Mouse (Mus musculus) CD8-positive naive resting alpha-beta T cell, adult 2 months (primary cell): ENCODE results near the gene Mapk8ip1.
A peak's percentile ranks its signal among the peaks of the same experiment; 100 is the strongest.

Experiments
- DNase-seq, 2 experiments: peaks; one replicate each; pipeline ENCODE4 v3.0.0; 2022; ENCODE audit warnings: low read depth in 2 of 2, low spot score in 2 of 2

Mapk8ip1 gene

DNA sequence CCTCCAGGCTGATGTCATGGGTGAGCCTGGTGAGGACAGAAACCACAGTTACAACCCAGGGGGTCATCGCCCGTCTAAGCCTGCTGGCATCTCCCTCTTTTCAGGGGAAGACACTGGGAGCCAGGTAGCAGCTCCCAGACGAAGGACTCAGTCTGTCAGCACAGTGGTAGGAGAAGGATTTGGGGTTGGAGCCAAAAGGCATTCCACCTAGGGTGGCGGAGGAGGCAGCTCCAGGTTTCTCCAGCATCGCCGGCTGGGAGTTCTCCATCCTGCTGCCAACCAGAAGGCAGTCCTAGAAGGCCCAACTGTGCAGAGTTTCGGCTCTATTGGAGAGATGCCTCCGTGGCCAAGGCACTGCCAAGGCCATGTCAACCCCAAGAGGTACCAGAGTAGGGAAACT lies 9.9 kb downstream of the Mapk8ip1 start:
- DNase-seq: no peak

DNA sequence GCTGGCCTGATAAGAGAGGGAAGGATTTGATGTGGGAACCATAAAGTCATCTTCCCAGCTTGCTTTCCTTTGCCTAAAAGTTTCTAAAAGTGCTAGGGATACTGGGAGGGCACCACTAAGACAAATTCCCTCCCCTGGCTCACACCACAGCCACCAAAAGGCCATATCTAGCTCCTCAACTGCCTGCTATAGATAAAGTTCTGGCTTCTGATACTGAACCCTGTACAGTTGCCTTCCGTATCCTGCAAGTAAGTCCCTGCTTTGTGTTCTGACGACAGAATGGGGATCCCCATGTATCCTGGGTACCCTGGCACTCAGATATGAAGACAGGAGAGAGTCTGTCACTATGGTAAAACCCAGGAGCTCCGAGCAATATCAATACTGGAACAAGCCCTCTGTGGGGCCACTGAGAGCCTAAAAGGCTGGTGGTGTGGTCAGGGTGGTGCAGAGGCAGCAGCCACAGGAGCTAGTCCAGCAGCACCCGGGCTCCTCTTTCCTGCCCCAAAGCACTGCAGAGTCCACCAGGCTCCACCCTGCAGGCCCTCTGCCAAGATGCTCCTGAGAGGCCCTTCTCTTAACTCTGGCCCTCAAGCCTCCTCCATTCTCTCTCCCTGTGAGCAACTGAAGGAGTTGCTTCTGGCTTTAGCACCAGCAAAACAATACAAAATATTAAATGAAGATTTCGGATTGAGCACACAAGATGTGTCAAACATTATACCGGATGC lies 10.7 kb downstream of the Mapk8ip1 start:
- no peak for DNase-seq

DNA sequence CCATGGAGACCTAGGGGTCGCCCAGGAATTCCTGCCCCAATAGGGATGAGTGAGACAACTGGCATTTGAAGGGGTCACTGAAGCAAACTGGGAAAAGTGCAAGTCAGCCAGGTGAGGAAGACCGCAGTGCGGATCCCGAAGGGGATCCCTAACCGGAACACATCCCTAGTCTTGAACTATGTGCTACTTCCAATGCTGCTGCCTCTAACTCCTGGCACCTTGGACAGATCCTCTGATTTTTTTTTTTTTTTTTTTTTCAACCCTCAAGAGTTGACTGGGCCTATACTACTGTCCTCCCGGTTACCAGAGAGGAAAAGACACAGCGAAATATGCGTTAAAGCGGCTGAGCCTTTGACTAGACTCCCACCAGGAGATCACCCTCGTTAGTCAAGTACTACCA lies 11.4 kb downstream of the Mapk8ip1 start:
- no peak for DNase-seq

DNA sequence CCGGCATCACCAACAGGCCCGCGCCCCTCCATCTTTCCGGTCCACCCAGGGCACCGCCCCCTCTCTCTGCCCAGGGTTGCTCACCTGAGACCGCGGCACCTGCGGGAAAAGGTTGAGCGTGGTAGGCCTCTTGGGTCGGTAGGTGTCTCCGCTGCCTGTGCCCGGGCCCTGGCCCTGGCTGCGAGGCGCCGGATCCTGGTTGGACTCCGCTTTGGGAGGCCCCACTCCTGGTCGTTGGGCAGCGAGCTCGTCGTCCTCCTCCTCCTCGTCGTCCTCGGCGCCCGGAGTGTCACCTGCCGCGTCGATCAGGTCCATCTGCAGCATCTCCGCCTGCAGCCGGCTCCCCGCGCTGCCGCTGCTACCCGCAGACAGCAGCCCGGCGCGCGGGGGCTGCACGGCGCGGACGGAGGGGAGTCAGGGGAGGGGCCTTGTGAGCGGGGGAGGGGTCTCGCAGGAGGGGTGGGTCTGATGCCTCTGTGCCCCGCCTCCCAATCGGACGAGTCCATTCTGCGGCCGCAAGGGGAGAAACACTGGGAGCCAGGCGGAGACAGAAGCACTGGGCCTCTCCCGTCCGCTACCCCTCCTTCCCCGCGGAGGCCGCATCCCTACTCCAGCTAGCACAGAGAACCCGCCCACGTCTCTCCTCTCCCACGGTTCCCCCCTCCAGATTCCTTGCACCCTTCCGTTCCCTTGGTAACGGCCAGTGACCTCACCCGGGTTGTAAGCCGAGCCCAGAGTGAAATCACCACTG lies 12.0 kb downstream of the Mapk8ip1 start:
- DNase-seq: peak in 1 of 2 experiments; percentile 22

DNA sequence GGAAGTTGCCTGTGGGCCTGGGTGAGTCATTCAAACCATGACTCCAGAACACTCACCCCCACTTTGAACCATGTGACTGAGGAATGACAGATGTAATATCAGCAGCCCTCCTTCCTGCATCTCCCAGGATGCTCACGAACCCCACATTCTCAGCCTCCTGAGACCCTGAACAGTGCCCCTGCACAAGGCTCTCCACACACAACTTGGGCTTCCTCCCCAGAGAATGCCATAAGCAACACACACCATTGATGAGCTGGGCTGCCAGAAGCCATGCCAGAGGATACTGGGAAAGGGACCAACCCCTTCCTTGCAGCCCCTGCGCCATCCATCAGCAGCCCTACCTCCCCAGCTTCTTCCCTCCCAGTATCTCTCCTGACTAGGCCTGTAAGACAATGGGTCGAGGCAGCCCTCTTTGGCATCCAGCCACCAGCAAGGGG lies 13.0 kb downstream of the Mapk8ip1 start:
- DNase-seq: no peak

DNA sequence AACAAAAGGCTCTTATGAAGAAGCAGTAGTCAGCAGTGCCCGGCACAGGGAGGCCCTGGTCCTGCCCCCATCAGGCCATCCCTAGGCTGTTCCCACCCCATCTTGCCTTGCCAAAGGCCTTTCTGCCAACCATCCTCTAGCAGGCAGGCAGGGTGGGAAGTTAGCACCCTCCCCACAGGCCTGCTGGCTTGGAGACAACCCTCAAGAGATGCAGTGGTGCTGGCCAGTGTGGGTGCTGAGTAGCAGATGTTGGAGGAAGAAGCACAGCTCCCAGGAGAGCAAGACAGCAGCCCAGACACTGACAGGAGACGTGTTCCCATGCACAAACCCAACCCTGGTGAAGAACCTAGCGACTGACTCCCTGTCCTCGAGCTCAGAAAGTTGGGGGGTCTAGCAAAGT lies 13.4 kb downstream of the Mapk8ip1 start:
- DNase-seq: no peak

DNA sequence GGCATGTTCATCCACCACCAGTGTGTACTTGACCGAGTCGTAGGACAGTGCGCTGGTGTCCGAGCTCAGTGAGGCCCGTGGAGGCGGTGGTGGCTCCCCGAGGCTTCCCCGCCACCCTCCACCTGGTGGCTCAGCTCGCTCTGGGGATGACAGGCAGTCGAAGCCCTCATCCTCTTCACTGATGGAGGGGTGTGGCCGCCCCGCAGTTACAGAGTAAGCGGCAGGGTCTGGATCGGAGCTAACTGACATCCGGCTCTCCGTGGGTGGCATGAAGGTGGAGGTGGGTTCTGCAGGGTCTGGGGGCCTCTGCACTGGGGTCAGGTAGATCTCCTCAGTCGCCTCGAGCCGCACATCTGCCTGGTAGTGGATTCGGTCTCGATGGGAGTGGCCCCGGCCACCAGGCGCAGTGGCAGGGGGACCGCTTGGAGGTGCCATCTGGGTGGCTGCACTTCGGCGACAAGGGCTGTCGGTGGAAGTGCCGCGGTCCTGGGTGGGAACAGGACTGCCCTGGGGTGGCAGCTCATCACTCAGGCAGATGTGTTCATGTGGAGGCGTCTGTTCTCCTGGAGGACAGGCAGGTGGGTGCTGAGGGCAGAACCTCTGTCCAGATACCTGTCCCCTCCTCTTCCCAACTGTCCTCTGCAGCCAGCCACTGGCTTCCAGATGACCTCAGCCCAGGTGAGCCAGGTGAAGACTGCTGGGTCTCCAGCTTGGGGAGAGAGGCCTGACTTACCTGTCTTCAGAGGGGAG lies 14.1 kb downstream of the Mapk8ip1 start:
- DNase-seq: no peak

DNA sequence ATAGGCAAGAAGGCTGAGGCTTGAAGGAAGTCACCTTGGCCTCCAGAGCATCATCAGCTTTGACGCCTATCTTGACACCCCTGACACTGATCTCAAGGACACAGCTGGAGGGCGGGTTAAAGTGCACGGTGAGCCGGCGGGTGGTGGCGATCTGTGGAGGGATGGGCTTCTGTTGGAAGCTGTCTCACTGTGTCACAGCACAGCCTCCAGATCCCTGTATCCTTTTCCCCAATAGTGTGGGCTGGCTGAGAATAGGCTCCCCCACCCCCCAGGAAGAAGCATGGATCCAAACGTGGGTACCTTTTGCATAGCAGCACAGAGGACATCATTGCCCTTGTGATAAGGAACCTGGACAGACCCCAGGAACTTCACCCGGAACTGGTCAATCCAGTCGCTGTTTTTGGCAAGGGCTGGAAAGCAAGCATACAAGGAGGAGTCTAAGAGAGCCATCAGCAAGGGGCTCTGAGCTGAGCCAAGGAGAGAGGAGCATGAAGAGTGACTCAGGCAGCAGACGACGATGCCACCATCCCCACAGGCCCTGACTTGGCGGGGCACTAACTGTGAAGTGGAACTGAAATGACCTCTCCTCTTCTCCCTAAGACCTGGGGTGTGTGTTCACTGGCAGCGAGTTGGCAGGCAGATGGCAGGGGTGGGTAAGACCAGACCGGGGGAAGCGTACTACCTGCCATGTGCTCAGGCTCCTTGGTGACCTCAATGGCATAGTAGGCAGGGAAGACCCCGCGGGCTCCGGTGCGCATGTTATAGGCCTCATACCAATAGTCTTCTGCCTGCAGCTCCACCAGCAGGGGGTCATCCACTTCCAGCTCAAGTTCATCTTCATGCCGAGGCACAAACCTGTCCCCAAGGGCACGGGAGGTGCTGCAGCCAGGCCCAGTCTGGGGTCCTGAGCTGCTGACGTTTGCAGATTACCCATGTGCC lies 15.7 kb downstream of the Mapk8ip1 start:
- DNase-seq: no peak

DNA sequence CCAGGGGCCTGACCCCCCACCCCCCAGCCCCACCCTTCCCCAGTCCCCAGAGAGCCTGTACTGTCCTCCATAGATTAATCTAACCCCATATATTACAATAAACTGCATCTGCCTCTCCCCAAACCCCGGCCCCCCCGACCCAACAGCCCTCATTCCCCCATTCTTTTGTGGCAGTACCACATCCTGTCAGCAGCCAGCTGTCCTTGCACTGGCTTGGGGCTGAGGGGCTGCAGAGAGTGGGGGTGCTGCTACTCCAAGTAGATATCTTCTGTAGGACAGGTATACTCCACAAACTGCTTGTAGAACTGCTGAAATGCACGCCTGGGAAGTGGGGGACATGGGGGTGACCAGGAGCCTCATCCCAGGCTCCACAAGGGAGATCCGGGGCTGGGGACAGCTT lies 17.0 kb downstream of the Mapk8ip1 start:
- DNase-seq: no peak

DNA sequence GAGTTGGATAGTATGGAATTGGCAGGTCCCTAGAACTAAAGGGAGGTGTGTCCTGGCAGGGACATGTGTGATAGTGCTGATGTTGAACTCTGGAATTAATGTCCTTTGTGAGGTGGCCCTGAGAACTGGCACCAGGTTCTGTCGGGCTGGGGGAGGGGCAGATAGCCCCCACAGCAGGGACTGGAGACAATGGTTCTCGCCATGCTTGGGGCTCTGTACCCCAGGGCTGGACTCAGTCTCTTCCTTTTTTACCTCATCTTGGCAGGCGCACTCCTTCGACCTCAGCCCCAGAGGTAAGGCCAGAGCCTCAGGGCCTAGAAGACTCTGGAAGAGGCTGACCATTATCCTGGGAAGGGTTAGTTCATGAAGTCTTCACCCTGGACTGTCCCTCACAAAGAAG lies 18.3 kb downstream of the Mapk8ip1 start:
- DNase-seq: no peak

DNA sequence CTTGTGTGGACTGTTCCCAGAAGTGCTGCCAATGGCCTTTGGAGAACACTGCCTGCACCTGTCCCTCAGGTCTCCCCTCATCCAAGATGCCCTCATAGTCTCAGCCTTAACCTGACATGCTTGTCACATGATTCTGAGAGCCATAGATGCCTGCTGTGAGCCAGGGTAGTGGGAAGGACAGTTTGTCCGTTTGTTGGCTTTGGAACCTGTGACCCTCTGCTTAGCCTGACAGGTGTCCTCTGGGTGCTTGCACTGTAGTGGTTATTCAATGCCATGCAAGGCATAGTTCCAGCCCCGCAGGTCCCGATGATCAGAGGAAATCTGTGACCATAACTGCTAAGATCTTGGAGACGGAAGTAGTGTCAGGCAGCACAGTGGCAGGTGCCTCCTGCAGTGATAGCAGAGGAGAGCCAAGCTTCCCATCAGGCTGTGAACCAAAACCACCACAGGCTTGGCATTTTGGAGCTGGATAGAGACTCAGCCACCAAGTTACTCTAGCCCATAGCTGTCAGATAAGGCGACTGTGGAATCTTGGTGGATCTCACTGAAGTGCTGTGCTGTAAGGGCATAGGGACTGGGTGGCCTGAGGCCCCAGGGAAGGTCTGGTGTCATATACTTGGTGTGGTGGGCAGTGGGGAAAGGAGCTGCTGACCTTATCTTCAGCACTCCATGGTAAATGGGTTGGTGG lies 19.0 kb downstream of the Mapk8ip1 start, which contains the start of gene 1700029I15Rik:
Gene 1700029I15Rik (plus strand): TSS at position 638 of the 688 bp plus-strand sequence.
- DNase-seq: no peak

DNA sequence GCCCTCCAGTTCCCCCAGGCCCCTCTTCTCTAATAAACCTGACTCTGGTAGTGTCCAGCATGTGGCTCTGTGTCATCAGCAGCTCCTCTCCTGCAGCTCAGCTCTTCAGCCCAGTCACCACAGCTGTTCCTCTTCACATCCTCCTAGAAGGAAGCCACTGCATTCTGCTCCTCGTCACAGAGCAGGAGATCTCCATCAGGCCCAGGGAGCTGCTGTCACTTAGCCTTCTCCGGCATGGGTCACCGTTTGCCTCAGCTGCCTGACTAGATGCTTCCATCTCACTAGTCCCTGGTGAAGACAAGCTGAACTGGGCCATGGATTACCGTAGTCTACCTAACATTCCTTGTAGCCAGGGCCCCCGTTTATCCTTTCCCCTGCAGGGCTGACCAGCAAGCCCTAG lies 19.9 kb downstream of the Mapk8ip1 start:
- no peak for DNase-seq

DNA sequence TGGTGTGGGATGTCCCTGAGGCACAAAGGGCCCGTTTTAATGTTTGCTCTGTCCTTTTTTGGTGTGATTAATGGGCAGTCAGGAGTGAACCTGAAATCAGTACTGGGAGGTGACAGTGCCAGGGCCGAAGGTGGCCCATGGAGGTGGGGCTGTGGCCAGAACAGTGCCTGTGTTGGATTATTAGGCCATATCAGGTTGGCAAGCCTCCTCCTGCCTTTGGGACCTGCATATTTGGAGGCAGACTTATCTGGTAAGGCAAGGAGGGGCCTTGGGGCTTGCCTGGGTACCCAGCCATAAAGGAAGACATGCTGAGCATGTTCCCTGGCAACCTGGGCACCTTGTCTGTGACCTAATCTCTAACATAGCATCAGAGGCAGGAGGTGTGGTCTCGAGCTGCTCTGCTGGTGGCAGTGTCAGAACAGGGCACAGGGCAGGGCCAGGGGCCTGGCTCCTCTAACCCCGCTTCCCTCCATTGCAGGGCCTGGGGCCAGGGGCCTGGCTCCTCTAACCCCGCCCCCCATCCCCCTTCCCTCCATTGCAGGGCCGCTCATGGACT lies 20.5 kb downstream of the Mapk8ip1 start:
- DNase-seq: no peak

DNA sequence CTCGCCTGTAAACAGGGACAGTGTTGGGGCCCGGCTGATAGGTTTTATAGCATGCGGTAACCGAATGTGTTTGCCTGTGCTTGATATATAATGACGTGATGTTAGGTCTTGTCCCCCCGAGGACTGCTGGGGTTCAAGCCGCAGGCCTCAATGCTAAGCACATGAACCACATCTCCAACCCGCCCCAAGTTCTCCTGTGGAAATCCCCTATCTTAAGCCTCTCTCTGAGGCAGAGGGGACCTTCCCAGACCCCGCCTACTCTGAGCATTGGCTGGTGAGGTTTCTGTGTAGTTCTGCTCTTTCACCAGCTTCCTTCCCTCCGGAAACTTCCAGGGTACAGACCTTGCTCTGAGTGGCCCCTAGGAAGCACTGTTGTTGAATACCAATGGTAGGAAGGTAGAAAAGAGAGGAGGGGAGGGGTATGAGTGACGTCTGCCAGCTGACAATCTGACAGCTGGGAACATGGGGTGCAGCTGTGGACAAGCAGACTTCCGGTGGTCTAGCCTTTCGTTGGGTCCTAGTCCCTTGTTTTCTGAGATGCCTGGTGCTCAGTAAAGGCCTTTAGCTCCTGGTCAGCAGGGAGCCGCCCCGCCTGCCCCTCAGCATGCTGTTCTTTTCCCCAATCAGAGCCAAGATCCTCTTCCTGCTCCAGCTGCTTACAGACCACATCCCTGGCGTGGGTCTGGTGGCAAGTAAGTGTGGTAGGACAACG lies 21.1 kb downstream of the Mapk8ip1 start:
- no peak for DNase-seq

DNA sequence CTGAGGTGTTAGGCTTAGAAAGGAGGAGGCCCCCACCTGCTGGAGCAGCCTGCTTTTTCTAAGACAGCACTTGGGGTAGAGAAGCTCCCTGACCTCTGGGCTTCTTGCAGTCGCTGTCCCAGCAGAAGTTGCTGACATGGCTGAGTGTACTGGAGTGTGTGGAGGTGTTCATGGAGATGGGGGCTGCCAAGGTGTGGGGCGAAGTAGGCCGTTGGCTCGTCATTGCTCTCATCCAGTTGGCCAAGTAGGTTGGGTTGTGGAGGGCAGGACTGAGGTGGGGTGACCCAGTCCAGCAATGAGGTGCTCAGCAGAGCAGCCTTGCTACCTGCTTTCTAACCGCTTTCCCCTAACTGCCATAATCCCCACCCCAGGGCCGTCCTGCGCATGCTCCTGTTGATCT lies 23.7 kb downstream of the Mapk8ip1 start:
- DNase-seq: no peak

DNA sequence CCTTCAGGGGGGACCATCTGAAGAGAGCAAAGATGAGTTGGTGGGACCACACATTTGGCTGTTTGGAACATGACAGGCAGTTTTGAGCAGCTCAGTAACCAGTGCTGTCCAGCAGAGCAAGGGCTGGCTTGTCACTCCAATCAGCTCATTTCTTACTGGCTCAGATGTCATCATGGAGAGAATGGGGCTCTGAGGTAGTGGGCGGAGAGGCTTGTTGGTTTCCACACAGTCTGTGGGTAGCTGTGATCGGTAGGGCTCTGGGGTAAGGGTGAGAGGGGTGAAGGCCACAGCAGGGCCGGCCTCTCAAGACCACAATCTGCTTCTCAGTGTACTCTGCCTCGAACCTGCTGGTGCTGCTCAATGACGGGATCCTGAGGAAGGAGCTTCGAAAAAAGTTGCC lies 24.8 kb downstream of the Mapk8ip1 start:
- DNase-seq: no peak

DNA sequence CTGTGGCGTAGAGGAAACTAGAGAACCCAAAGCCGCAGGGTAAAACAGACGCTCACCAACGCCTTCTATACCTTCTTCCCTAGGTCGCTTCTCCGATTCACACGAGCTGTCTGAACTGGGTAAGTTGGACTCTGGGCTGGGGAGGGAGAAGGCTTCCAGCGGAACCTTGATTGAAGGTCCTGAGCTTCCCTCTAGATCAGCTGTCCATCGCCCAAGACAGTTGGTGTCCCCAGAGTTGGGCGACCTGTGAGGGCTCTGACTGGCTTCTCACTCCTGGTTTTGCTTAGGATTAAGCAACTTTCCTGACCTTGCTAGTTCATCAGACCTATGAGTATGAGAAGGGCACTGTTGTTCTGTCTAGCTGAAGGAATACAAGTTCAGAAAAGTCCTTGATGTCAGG lies 25.3 kb downstream of the Mapk8ip1 start:
- no peak for DNase-seq

DNA sequence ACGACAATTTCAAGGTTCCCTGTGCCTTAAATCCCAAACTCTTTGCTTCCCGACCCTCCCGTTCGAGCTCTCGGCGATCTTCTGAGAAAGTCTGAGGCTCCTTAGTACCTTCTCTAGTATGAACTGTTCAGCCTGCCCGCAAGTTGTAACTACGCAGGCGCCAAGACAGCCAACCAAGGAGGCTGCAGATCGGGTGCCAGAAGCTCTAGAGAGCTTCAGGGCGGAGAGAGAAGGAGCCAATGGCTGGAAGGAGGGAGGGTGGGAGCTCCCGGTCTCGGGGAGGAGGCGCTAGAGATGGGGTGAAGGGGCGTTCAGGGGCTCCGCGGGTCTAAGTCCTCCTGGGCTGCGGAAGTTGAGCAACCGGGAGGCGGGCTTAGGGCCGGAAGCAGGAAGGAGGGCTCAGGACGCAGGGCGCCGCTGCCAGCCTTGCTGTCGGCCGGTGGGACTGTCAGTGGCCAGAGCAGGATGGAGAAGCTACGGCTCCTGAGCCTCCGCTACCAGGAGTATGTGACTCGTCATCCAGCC lies 25.9 kb downstream of the Mapk8ip1 start:
- peak; percentile 93 for DNase-seq

DNA sequence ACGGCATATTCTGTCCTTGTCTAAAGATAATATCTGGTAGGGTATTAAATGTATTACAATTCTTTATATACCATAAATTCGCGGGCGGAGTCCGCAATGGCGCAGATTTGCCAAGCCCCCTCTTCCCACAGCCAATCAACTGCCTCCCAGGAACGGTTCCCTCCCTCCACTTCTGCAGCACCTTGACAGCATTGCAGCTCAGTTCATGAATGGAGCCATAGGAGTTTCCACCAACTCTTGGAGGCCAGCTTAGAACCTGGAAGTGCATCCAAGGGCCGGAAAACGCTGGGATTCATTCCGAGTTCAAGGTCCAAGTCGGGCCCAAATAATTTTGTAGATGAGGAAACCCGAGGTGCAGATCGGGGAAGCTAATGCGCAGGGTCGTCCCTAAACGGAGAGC lies 26.5 kb downstream of the Mapk8ip1 start, which contains the start of the genes Pex16 and Large2:
Gene Pex16 (plus strand): TSS at position 163 of the 400 bp plus-strand sequence.
Gene Large2 (minus strand): TSS at position 356 of the 400 bp plus-strand sequence.
- peak; percentile 25 to 45 for DNase-seq
